Mouse (Mus musculus) liver, embryonic 15.5 days (tissue): ENCODE measurements at regions not wholly inside any gene's neighbourhood (a gene's known extent, or its start where the extent isn't known, plus 50 kb on each side); places are given as distances from the start of the nearest gene placed in this dataset.

ENCODE experiments used
- ATAC-seq: fragments of 200-750 bp; cut with Nextera tagmentation; 2 replicates; pipeline ENCODE4 v1.8.0; 2017; ENCODE audit warnings: moderate number of reproducible peaks, mild to moderate bottlenecking, moderate library complexity; ENCODE audit not compliant: insufficient read depth
- H3K27ac ChIP-seq: fragments of 300-500 bp; sonication (generic); replicated peaks from 2 replicates; pipeline ENCODE4 v1.5.1; 2015; ENCODE audit warnings: mild to moderate bottlenecking, inconsistent platforms
- H3K27me3 ChIP-seq: fragments of 300-500 bp; sonication (generic); 2 replicates; pipeline ENCODE4 v1.6.1; 2015; ENCODE audit warnings: mild to moderate bottlenecking, inconsistent platforms
- H3K36me3 ChIP-seq: fragments of 300-500 bp; sonication (generic); replicated peaks from 2 replicates; pipeline ENCODE4 v1.6.1; 2015; ENCODE audit warnings: moderate library complexity, mild to moderate bottlenecking, inconsistent platforms
- H3K4me1 ChIP-seq: fragments of 300-500 bp; sonication (generic); replicated peaks from 2 replicates; pipeline ENCODE4 v1.6.1; 2015; ENCODE audit warnings: inconsistent platforms
- H3K4me2 ChIP-seq: fragments of 300-500 bp; sonication (generic); 2 replicates; pipeline ENCODE4 v1.6.1; 2015; ENCODE audit warnings: moderate library complexity, mild to moderate bottlenecking, inconsistent platforms
- H3K4me3 ChIP-seq: fragments of 300-500 bp; sonication (generic); replicated peaks from 2 replicates; pipeline ENCODE4 v1.5.1; 2015; ENCODE audit warnings: mild to moderate bottlenecking, inconsistent platforms
- H3K9ac ChIP-seq: fragments of 300-500 bp; sonication (generic); 2 replicates; pipeline ENCODE4 v1.6.1; 2015; ENCODE audit warnings: moderate library complexity, mild to moderate bottlenecking, inconsistent platforms
- H3K9me3 ChIP-seq: fragments of 300-500 bp; sonication (generic); replicated peaks from 2 replicates; pipeline ENCODE4 v1.6.1; 2016; ENCODE audit warnings: inconsistent platforms
- WGBS: fragments of 180-500 bp; shearing (Covaris S2); methylation state at CpG from one replicate; pipeline ENCODE4 v1.1.7; 2015; ENCODE audit warnings: mixed read lengths; ENCODE audit not compliant: insufficient replicate concordance; 5-methylcytosine and 5-hydroxymethylcytosine counted together

- H3K4me3 ChIP-seq, result no peak overlapping the region
- H3K9ac ChIP-seq, result no peak overlapping the region
- H3K4me1 ChIP-seq, result no peaks in the 10 kb centered on the region
- no peaks in the 10 kb centered on the region for H3K36me3 ChIP-seq
- H3K27ac ChIP-seq, result no peak overlapping the region
- ATAC-seq, result no peak
- no peak overlapping the region for H3K4me2 ChIP-seq
- no peaks in the 10 kb centered on the region for H3K9me3 ChIP-seq
- WGBS, result 24% methylated on average over 3 of the region's 3 CpGs
- H3K27me3 ChIP-seq, result no peaks in the 10 kb centered on the region
These were observed 137.8 kb downstream of the B3glct start for GRCm38 (mm10) chr5:149815879-149816278.

- H3K27me3 ChIP-seq, result no peaks in the 10 kb centered on the region
These were observed 140.8 kb downstream of the B3glct start for GRCm38 (mm10) chr5:149818812-149819211.

GRCm38 (mm10) chr5:149823821-149824220 is 145.8 kb downstream of the B3glct start:
- Histone ChIP-seq H3K36me3 (no peaks in the 10 kb centered on the region), H3K9ac (no peak overlapping the region), H3K4me3 (no peak overlapping the region), H3K27me3 (no peaks in the 10 kb centered on the region), H3K27ac (no peak overlapping the region), H3K4me2 (no peak overlapping the region), H3K4me1 (no peaks in the 10 kb centered on the region), H3K9me3 (no peaks in the 10 kb centered on the region)
- ATAC-seq, result no peak
- WGBS, result 74% methylated on average over 9 of the region's 9 CpGs

More at GRCm38 (mm10) chr5:149818812-149819211, 140.8 kb downstream of the B3glct start:
- no peak for ATAC-seq
- 28% methylated on average over 6 of the region's 6 CpGs for WGBS
- Histone ChIP-seq H3K4me2 (no peak overlapping the region), H3K36me3 (no peaks in the 10 kb centered on the region), H3K4me1 (no peaks in the 10 kb centered on the region), H3K9ac (no peak overlapping the region), H3K9me3 (no peaks in the 10 kb centered on the region), H3K4me3 (no peak overlapping the region), H3K27ac (no peak overlapping the region)

GRCm38 (mm10) chr5:149827599-149827998 is 149.6 kb downstream of the B3glct start:
- Histone ChIP-seq H3K4me1 (0 out of 2 replicates have a peak, but pooled peaks cover 3% of the 10 kb centered on the region), H3K36me3 (no peaks in the 10 kb centered on the region), H3K4me3 (no peak overlapping the region), H3K27me3 (peaks cover 4% of the 10 kb centered on the region; the same call in 1 of the 2 replicates), H3K4me2 (no peak overlapping the region), H3K9ac (no peak overlapping the region), H3K9me3 (no peaks in the 10 kb centered on the region), H3K27ac (no peak overlapping the region)
- no peak for ATAC-seq
- WGBS, result 27% methylated on average over 3 of the region's 3 CpGs

GRCm38 (mm10) chr5:149831122-149831861 is 153.3 kb downstream of the B3glct start:
- H3K27me3 ChIP-seq, result peaks cover 4% of the 10 kb centered on the region; the same call in 1 of the 2 replicates
- ATAC-seq, result no peak

GRCm38 (mm10) chr5:149837379-149837778 is 159.3 kb downstream of the B3glct start:
- H3K36me3 ChIP-seq, result no peaks in the 10 kb centered on the region
- no peaks in the 10 kb centered on the region for H3K9me3 ChIP-seq
- no peak for ATAC-seq
- no peak overlapping the region for H3K9ac ChIP-seq
- WGBS, result 41% methylated on average over 2 of the region's 2 CpGs
- H3K27me3 ChIP-seq, result no peaks in the 10 kb centered on the region
- no peak overlapping the region for H3K4me3 ChIP-seq
- H3K27ac ChIP-seq, result no peak overlapping the region
- no peak overlapping the region for H3K4me2 ChIP-seq
- no peaks in the 10 kb centered on the region for H3K4me1 ChIP-seq

More at GRCm38 (mm10) chr5:149831122-149831861, 153.3 kb downstream of the B3glct start:
- Histone ChIP-seq H3K27ac (no peak overlapping the region), H3K36me3 (no peaks in the 10 kb centered on the region), H3K9me3 (no peaks in the 10 kb centered on the region), H3K4me1 (0 out of 2 replicates have a peak, but pooled peaks cover 3% of the 10 kb centered on the region), H3K9ac (no peak overlapping the region), H3K4me2 (peak overlapping the region; percentile 55), H3K4me3 (peak overlapping the region; percentile 20; the same call in 1 of the 2 replicates)
- WGBS, result 4% methylated on average over 28 of the region's 28 CpGs

- Histone ChIP-seq H3K27ac (no peak overlapping the region), H3K9ac (no peak overlapping the region), H3K9me3 (no peaks in the 10 kb centered on the region), H3K4me3 (no peak overlapping the region), H3K4me2 (no peak overlapping the region), H3K4me1 (no peaks in the 10 kb centered on the region), H3K27me3 (0 out of 2 replicates have a peak, but pooled peaks cover 4% of the 10 kb centered on the region), H3K36me3 (no peaks in the 10 kb centered on the region)
- 43% methylated on average over 6 of the region's 6 CpGs for WGBS
- no peak for ATAC-seq
These were observed 164.5 kb downstream of the B3glct start for GRCm38 (mm10) chr5:149842491-149842890.

- no peaks in the 10 kb centered on the region for H3K36me3 ChIP-seq
- H3K4me1 ChIP-seq, result no peaks in the 10 kb centered on the region
- H3K27me3 ChIP-seq, result 0 out of 2 replicates have a peak, but pooled peaks cover 4% of the 10 kb centered on the region
- no peak overlapping the region for H3K4me3 ChIP-seq
- H3K4me2 ChIP-seq, result no peak overlapping the region
- no peak overlapping the region for H3K9ac ChIP-seq
- H3K9me3 ChIP-seq, result no peaks in the 10 kb centered on the region
- WGBS, result 47% methylated on average over 7 of the region's 7 CpGs
- H3K27ac ChIP-seq, result no peak overlapping the region
- ATAC-seq, result no peak
These were observed 165.3 kb downstream of the B3glct start for GRCm38 (mm10) chr5:149843310-149843709.

- Histone ChIP-seq H3K9ac (no peak overlapping the region), H3K27ac (no peak overlapping the region), H3K9me3 (no peaks in the 10 kb centered on the region), H3K27me3 (0 out of 2 replicates have a peak, but pooled peaks cover 4% of the 10 kb centered on the region), H3K4me2 (no peak overlapping the region), H3K4me1 (no peaks in the 10 kb centered on the region), H3K36me3 (no peaks in the 10 kb centered on the region), H3K4me3 (no peak overlapping the region)
- 63% methylated on average over 8 of the region's 8 CpGs for WGBS
- ATAC-seq, result no peak
These were observed 167.2 kb downstream of the B3glct start for GRCm38 (mm10) chr5:149845256-149845655.

- no peak overlapping the region for H3K4me2 ChIP-seq
- no peak overlapping the region for H3K27ac ChIP-seq
- no peak overlapping the region for H3K4me3 ChIP-seq
- H3K9me3 ChIP-seq, result no peaks in the 10 kb centered on the region
- H3K9ac ChIP-seq, result no peak overlapping the region
- no peaks in the 10 kb centered on the region for H3K36me3 ChIP-seq
- ATAC-seq, result no peak
- no peaks in the 10 kb centered on the region for H3K4me1 ChIP-seq
- 64% methylated on average over 3 of the region's 3 CpGs for WGBS
- H3K27me3 ChIP-seq, result 0 out of 2 replicates have a peak, but pooled peaks cover 4% of the 10 kb centered on the region
These were observed 170.0 kb upstream of the Rxfp2 start for GRCm38 (mm10) chr5:149848465-149848864.

- Histone ChIP-seq H3K4me2 (no peak overlapping the region), H3K4me3 (no peak overlapping the region), H3K27ac (no peak overlapping the region), H3K27me3 (no peaks in the 10 kb centered on the region), H3K9ac (no peak overlapping the region), H3K4me1 (no peaks in the 10 kb centered on the region), H3K36me3 (no peaks in the 10 kb centered on the region), H3K9me3 (no peaks in the 10 kb centered on the region)
- no peak for ATAC-seq
- 11% methylated on average over 9 of the region's 9 CpGs for WGBS
These were observed 167.5 kb upstream of the Rxfp2 start for GRCm38 (mm10) chr5:149851011-149851410.
